Mouse (Mus musculus) intestine, postnatal 0 days (tissue): Measurements from ENCODE around the gene Cacna1a. TPM values are rescaled to one million over a fixed set of nuclear protein-coding genes. Genes with fewer than 3 reads are reported as not detected.

Source experiments
- ATAC-seq: fragments of 200-750 bp; cut with Nextera tagmentation; 2 replicates; pipeline ENCODE4 v1.8.0; 2017; ENCODE audit warnings: mild to moderate bottlenecking, moderate TSS enrichment, moderate library complexity
- H3K27ac ChIP-seq: fragments of 300-500 bp; sonication (generic); 2 replicates; pipeline ENCODE4 v1.5.1; 2014; ENCODE audit warnings: mild to moderate bottlenecking, low read depth, low read length, moderate library complexity
- H3K27me3 ChIP-seq: fragments of 300-500 bp; sonication (generic); replicated peaks from 2 replicates; pipeline ENCODE4 v1.6.1; 2014; ENCODE audit warnings: low read length, mixed read lengths; ENCODE audit not compliant: control insufficient read depth, insufficient read depth
- H3K36me3 ChIP-seq: fragments of 300-500 bp; sonication (generic); 2 replicates; pipeline ENCODE4 v1.6.1; 2014; ENCODE audit warnings: mild to moderate bottlenecking, moderate library complexity; ENCODE audit not compliant: control insufficient read depth, insufficient read depth
- H3K4me1 ChIP-seq: fragments of 300-500 bp; sonication (generic); replicated peaks from 2 replicates; pipeline ENCODE4 v1.6.1; 2014; ENCODE audit warnings: antibody characterized with exemption, low read length, mixed read lengths; ENCODE audit not compliant: control insufficient read depth, insufficient read depth
- H3K4me2 ChIP-seq: fragments of 300-500 bp; sonication (generic); replicated peaks from 2 replicates; pipeline ENCODE4 v1.6.1; 2014; ENCODE audit warnings: low read depth, mild to moderate bottlenecking, moderate library complexity
- H3K4me3 ChIP-seq: fragments of 300-500 bp; sonication (generic); 2 replicates; pipeline ENCODE4 v1.5.1; 2014; ENCODE audit warnings: low read depth, low read length
- H3K9ac ChIP-seq: fragments of 300-500 bp; sonication (generic); 2 replicates; pipeline ENCODE4 v1.6.1; 2014; ENCODE audit warnings: mild to moderate bottlenecking, low read depth, low read length
- H3K9me3 ChIP-seq: fragments of 300-500 bp; sonication (generic); 2 replicates; pipeline ENCODE4 v1.6.1; 2016; ENCODE audit warnings: mixed run types; ENCODE audit not compliant: control insufficient read depth
- CTCF ChIP-seq: sonication (generic); IDR thresholded peaks from 2 replicates; pipeline ENCODE4 v1.5.1; 2016; ENCODE audit warnings: low read depth, mild to moderate bottlenecking, control low read depth, antibody characterized with exemption, moderate library complexity
- WGBS: fragments of 180-500 bp; shearing (Covaris S2); extraction: QIAGEN DNeasy Blood & Tissue Kit; methylation state at CpG from one replicate; pipeline ENCODE4 v1.1.7; 2014; 5-methylcytosine and 5-hydroxymethylcytosine counted together
- polyA plus RNA-seq: library from polyadenylated mRNA; unstranded; fragments of >200 nt; fragmentation: Nextera tagmentation; extraction: Ambion mirVana; gene quantifications from 2 replicates; pipeline ENCODE4 v1.2.1, GENCODE M21; 2015

Cacna1a gene
- polyA plus RNA-seq, 1 experiment from 2014 or later, result 2.4 TPM

DNA sequence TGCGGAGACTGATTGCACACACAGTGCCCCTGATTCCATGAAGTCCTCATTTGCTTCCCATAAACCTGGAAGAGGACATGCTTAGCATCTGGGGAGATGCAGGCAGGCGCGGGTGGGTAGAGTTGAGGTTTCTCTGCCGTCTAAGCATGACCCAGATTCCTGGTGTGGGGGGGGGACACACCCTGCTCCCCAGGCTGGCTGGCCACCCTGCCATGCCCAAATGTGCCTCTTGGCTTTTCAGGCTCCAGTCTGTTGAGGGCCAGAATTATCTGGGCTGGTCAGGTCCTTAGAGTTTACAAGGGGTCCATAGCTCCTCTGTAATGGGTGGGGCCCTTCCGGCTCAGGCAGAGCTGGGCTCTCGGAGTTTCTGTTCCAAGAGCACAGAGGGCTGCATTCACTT lies 28.7 kb downstream of the Cacna1a start:
- Histone ChIP-seq H3K4me1 (0 out of 2 replicates have a peak, but pooled peaks cover 4% of the 10 kb centered on the region), H3K4me3 (no peak overlapping the region), H3K9ac (no peak overlapping the region), H3K36me3 (no peaks in the 10 kb centered on the region), H3K27ac (no peak overlapping the region), H3K4me2 (no peak overlapping the region), H3K27me3 (peaks cover 34% of the 10 kb centered on the region), H3K9me3 (no peaks in the 10 kb centered on the region)
- no peak for TF ChIP-seq CTCF
- 88% methylated on average over 6 of the region's 6 CpGs for WGBS
- no peak for ATAC-seq

DNA sequence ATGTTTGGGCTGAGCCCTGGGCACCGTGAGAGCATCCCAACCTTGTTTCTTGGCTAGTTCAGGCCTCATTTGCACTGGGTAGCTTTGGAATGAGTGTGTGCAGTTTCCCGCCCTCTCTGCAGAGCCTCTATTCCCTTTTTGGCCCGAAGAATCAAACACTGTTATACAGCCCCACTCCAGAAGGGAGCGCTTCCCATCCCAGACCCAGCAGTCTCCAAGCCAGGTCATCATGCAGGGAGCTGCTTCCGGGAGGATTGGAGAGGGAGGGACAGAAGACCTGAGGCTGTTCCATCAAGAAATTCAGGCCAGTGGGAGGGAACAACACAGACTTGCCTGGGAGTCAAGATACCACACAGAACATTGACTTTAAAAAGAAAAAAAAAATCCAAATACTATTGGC lies 29.6 kb downstream of the Cacna1a start:
- H3K36me3 ChIP-seq, result no peaks in the 10 kb centered on the region
- no peak overlapping the region for H3K9ac ChIP-seq
- H3K9me3 ChIP-seq, result no peaks in the 10 kb centered on the region
- peaks cover 34% of the 10 kb centered on the region for H3K27me3 ChIP-seq
- H3K4me3 ChIP-seq, result no peak overlapping the region
- 54% methylated on average over 5 of the region's 5 CpGs for WGBS
- no peak overlapping the region for H3K4me2 ChIP-seq
- TF ChIP-seq CTCF, result peak; percentile 12; the same call in 1 of the 2 replicates
- no peak for ATAC-seq
- H3K4me1 ChIP-seq, result 0 out of 2 replicates have a peak, but pooled peaks cover 4% of the 10 kb centered on the region
- H3K27ac ChIP-seq, result no peak overlapping the region

DNA sequence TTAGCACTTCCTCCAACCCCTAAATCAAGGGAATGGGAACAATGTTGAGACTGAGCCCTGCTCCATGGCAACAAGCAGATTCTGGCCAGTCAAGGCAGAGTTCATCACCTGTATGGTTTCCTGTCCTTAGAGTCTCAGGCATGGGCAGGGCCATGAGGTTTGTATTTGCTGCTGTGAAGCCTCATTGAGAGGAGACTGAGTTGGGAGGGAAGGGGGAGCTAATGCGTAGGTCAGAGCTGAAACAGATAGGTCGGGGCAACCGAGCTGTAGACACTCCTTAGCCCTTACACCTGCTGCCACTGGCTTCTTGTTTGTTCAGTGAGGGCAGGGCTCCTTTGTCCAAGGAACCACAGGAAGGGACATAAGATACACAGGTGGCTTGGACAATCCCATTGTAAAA lies 36.2 kb downstream of the Cacna1a start:
- no peak overlapping the region for H3K4me2 ChIP-seq
- no peaks in the 10 kb centered on the region for H3K4me1 ChIP-seq
- no peaks in the 10 kb centered on the region for H3K36me3 ChIP-seq
- no peak overlapping the region for H3K9ac ChIP-seq
- H3K27ac ChIP-seq, result no peak overlapping the region
- TF ChIP-seq CTCF, result no peak
- no peak for ATAC-seq
- no peak overlapping the region for H3K4me3 ChIP-seq
- no peaks in the 10 kb centered on the region for H3K9me3 ChIP-seq
- 50% methylated on average over 3 of the region's 3 CpGs for WGBS
- no peaks in the 10 kb centered on the region for H3K27me3 ChIP-seq

GRCm38 (mm10) chr8:84426087-84426486 lies 37.8 kb downstream of the Cacna1a start:
- Histone ChIP-seq H3K9me3 (no peaks in the 10 kb centered on the region), H3K27ac (no peak overlapping the region), H3K9ac (no peak overlapping the region), H3K27me3 (no peaks in the 10 kb centered on the region), H3K4me3 (no peak overlapping the region), H3K4me2 (no peak overlapping the region), H3K4me1 (no peaks in the 10 kb centered on the region), H3K36me3 (no peaks in the 10 kb centered on the region)
- ATAC-seq, result no peak
- 92% methylated on average over 7 of the region's 7 CpGs for WGBS
- no peak for TF ChIP-seq CTCF

DNA sequence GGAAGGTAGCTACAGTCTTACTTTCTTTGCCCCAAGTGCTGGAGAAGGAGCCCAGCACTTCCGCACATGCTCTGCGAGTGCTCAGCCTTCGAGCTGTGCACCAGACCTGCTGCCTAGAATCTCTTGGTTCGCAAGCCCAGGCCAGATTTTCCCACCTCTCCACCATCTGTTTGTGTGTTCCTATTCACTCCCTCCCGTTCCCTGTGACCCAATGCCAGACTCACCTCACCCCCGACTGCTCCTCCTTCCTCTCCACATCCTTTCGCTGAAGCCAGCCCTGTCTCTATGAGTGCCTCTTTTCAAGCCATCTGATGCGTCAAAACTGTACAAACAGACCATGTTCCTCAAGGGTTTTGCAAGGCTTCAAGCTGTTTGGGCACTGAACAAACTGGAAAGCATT lies 38.3 kb downstream of the Cacna1a start:
- H3K9ac ChIP-seq, result no peak overlapping the region
- no peak overlapping the region for H3K4me2 ChIP-seq
- H3K27ac ChIP-seq, result no peak overlapping the region
- no peak overlapping the region for H3K4me3 ChIP-seq
- no peak for TF ChIP-seq CTCF
- no peak for ATAC-seq
- WGBS, result 82% methylated on average over 8 of the region's 8 CpGs
- H3K9me3 ChIP-seq, result no peaks in the 10 kb centered on the region
- H3K27me3 ChIP-seq, result no peaks in the 10 kb centered on the region
- no peaks in the 10 kb centered on the region for H3K36me3 ChIP-seq
- no peaks in the 10 kb centered on the region for H3K4me1 ChIP-seq

DNA sequence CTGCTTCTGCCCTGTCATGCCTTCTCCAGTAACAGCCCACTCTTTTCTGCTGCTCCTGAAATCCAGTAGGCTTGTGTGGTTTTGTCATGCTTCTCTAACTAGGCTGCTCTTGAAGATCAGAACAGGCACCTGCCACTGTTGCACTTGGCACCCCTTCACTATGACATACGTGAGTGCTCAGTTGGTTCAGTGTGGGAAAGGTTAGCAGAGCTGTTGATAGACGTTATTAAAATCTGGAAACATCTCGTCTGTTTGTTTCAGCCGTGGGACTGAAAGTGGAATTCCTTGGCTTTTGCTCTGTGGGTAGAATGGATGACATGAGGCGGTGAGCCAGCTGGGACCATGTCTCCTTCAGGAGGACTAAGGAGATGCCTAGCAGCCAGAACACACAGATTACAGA lies 39.8 kb downstream of the Cacna1a start:
- Histone ChIP-seq H3K4me3 (no peak overlapping the region), H3K27me3 (no peaks in the 10 kb centered on the region), H3K9ac (no peak overlapping the region), H3K27ac (no peak overlapping the region), H3K4me2 (no peak overlapping the region), H3K9me3 (no peaks in the 10 kb centered on the region), H3K36me3 (no peaks in the 10 kb centered on the region), H3K4me1 (no peaks in the 10 kb centered on the region)
- ATAC-seq, result no peak
- 75% methylated on average over 5 of the region's 5 CpGs for WGBS
- TF ChIP-seq CTCF, result no peak

- Histone ChIP-seq H3K36me3 (no peaks in the 10 kb centered on the region), H3K9ac (no peak overlapping the region), H3K4me2 (no peak overlapping the region), H3K4me1 (no peaks in the 10 kb centered on the region), H3K4me3 (no peak overlapping the region), H3K9me3 (no peaks in the 10 kb centered on the region), H3K27ac (no peak overlapping the region), H3K27me3 (no peaks in the 10 kb centered on the region)
- WGBS, result 31% methylated on average over 4 of the region's 4 CpGs
- no peak for ATAC-seq
- TF ChIP-seq CTCF, result no peak
Observed at GRCm38 (mm10) chr8:84429014-84429413, 40.8 kb downstream of the Cacna1a start.
